Mouse (Mus musculus): ENCODE results near the gene Rps6ka2.
"Not testable (repeated sequence)": the region's sequence is repeated elsewhere in the genome, so short reads cannot be mapped to it uniquely, and the experiment has no call there.

DNA sequence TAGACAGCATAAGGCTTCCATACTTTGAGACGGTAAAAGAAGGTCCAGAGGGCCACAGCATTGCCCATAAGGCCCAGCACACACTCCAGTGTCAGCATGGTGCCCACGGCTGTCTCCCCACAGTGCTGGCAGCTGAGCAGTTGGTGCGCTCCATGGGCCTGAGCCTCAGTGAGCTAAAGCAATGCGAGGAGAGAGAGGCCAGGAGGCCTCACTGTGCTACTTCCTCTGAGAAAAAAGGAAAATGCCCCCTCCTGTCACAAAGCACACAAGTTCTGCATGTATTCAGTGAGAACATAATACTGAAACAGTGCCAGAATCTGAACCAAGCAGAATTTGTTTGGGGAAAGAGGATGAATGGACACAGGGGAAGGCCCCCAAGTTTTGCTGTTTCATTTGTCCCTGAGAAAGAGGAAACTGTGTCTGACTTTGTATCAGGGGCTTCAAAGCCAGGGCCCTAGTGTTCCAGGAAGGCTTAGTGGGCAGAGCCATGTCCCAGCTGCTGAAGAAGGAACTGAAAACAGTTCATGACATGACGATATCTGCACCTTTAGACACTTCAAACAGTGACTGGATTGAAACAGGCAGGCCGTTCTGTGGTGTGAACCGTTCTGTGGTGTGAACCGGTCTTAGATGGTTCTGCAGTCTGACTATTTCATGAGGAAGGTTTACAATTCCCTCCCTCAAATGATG is 145.9 kb downstream of the Rps6ka2 start:
- TF ChIP-seq EP300, CTCF (IDR thresholded peaks at IDR 0.05; ENCODE audit: low read depth): not testable (repeated sequence)

Data from heart, postnatal 0 days (tissue).